Comparison of ENCODE assay signal across 8 mouse cellular contexts in the genomic region with DNA sequence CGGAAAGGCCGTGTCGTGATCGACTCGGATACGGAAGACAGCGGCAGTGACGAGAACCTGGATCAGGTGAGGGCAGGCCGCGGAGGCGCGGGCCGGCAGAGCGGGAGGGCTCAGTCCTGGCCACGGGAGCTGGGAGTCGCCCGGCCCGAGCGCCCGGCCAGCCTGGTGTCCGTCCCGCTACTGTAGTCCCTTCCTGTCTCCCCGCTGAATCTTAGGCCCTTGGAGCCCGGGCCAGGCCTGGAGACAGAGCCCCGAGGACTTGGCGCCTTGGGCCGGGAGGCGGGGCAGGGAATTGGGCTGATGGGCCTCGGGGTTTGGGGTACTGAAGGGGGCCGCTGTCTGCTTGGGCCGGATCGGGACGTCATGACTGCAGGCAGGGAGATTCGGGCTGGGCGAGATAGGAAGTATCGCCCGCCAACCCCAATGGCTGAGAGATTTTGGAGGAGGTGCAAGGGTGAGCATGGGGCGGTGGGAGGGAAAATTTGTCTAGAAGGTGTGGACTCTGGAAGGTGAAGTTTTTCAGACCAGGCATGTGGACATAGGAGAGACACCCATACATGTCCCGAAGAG. TPM values are rescaled to one million over a fixed set of nuclear protein-coding genes. Genes with fewer than 3 reads are reported as not detected.
A peak's percentile ranks its signal among the peaks of the same experiment; 100 is the strongest.
DNase-seq lines count a peak whose midpoint lies in the region; ATAC-seq and TF ChIP-seq lines count a peak whose summit lies in the region.

No protein-coding gene starts in this region.

- H3K9ac ChIP-seq in heart, embryonic 13.5 days = peak overlapping the region; percentile 99
- peak overlapping the region; percentile 95 for H3K9ac ChIP-seq in limb, embryonic 11.5 days (ENCODE audit: low read length)
- peak overlapping the region; percentile 97 for H3K9ac ChIP-seq in midbrain, postnatal 0 days (replicated peaks; ENCODE audit: low read length, poor library complexity, severe bottlenecking)

- peak overlapping the region; percentile 87 for H3K27ac ChIP-seq in heart, embryonic 13.5 days (replicated peaks)
- peak overlapping the region; percentile 58 for H3K27ac ChIP-seq in limb, embryonic 11.5 days (replicated peaks; ENCODE audit: low read depth, low read length)
- peak overlapping the region; percentile 68 for H3K27ac ChIP-seq in midbrain, postnatal 0 days (ENCODE audit: low read depth, low read length)

- peak overlapping the region; percentile 94 for H3K4me2 ChIP-seq in heart, embryonic 13.5 days
- peak overlapping the region; percentile 68 for H3K4me2 ChIP-seq in limb, embryonic 11.5 days (ENCODE audit: low read depth, severe bottlenecking)
- H3K4me2 ChIP-seq in midbrain, postnatal 0 days (ENCODE audit: low read depth, low read length, poor library complexity, severe bottlenecking) = peak overlapping the region; percentile 83

- H3K4me3 ChIP-seq in heart, embryonic 13.5 days = peak overlapping the region; percentile 99
- H3K4me3 ChIP-seq in G1E (ENCODE audit: low read depth, low read length) = peak overlapping the region; percentile 99
- H3K4me3 ChIP-seq in limb, embryonic 11.5 days (ENCODE audit: low read depth, low read length) = peak overlapping the region; percentile 99
- H3K4me3 ChIP-seq in midbrain, postnatal 0 days (ENCODE audit: low read depth, low read length) = peak overlapping the region; percentile 100

- H3K9me3 ChIP-seq in heart, embryonic 13.5 days = no peaks in the 10 kb centered on the region
- no peaks in the 10 kb centered on the region for H3K9me3 ChIP-seq in G1E (replicated peaks)
- no peaks in the 10 kb centered on the region for H3K9me3 ChIP-seq in limb, embryonic 11.5 days (ENCODE audit: control insufficient read depth, low read length)
- H3K9me3 ChIP-seq in midbrain, postnatal 0 days (ENCODE audit: low read length) = no peaks in the 10 kb centered on the region

- peak; percentile 75 for ATAC-seq in heart, embryonic 13.5 days (ENCODE audit: extremely low read depth, insufficient number of reproducible peaks, low FRiP score, low TSS enrichment)
- no peak for ATAC-seq in G1E (ENCODE audit: extremely low read depth, insufficient number of reproducible peaks, low FRiP score, poor library complexity, severe bottlenecking)
- ATAC-seq in erythroid progenitor cell, adult 5-6 weeks (replicated peaks; ENCODE audit: low FRiP score, poor library complexity, severe bottlenecking) = peak; percentile 58
- peak; percentile 87 for ATAC-seq in limb, embryonic 11.5 days (ENCODE audit: insufficient number of reproducible peaks, low FRiP score, low TSS enrichment, low read depth)
- peak; percentile 86 for ATAC-seq in midbrain, postnatal 0 days (ENCODE audit: low FRiP score)

- peaks cover 25% of the 10 kb centered on the region for H3K4me1 ChIP-seq in heart, embryonic 13.5 days
- peaks cover 20% of the 10 kb centered on the region for H3K4me1 ChIP-seq in G1E (ENCODE audit: insufficient read depth, low read depth, low read length)
- H3K4me1 ChIP-seq in limb, embryonic 11.5 days (ENCODE audit: control insufficient read depth, insufficient read depth, low read length) = peaks cover 6% of the 10 kb centered on the region; the same call in 1 of the 2 replicates
- no peaks in the 10 kb centered on the region for H3K4me1 ChIP-seq in midbrain, postnatal 0 days (ENCODE audit: insufficient read depth, low read length)

- intact Hi-C loops in heart, postnatal 36 days (cut with DNase I) = no loop called here

- no peak for TF ChIP-seq CTCF in G1E (IDR thresholded peaks at IDR 0.05; ENCODE audit: low read depth, low read length)
- no peak for TF ChIP-seq CTCF in midbrain, postnatal 0 days (IDR thresholded peaks at IDR 0.05)

- H3K36me3 ChIP-seq in heart, embryonic 13.5 days = no peaks in the 10 kb centered on the region
- peaks cover 22% of the 10 kb centered on the region for H3K36me3 ChIP-seq in G1E (replicated peaks)
- H3K36me3 ChIP-seq in limb, embryonic 11.5 days (ENCODE audit: control insufficient read depth, insufficient read depth, low read length) = no peaks in the 10 kb centered on the region
- H3K36me3 ChIP-seq in midbrain, postnatal 0 days (ENCODE audit: insufficient read depth, low read length) = no peaks in the 10 kb centered on the region

- WGBS in heart, embryonic 13.5 days = under 1% methylated on average over 39 of the region's 39 CpGs
- WGBS in limb, embryonic 11.5 days = under 1% methylated on average over 39 of the region's 39 CpGs
- WGBS in midbrain, postnatal 0 days = under 1% methylated on average over 39 of the region's 39 CpGs

- no peak for DNase-seq in heart, postnatal 36 days
- peak; percentile 50 for DNase-seq in G1E (ENCODE audit: low spot score)
- no peak for DNase-seq in limb, embryonic 11.5 days (ENCODE audit: low spot score)
- peak; percentile 4 for DNase-seq in midbrain, postnatal 0 days (ENCODE audit: low spot score)
- DNase-seq in cerebellum, postnatal 36 days = no peak
- DNase-seq in layer of hippocampus, postnatal 25 days (ENCODE audit: extremely low spot score in 1 of 2, low spot score in 1 of 2) = no peak

- 0 out of 2 replicates have a peak, but pooled peaks cover 8% of the 10 kb centered on the region for H3K27me3 ChIP-seq in heart, embryonic 13.5 days (replicated peaks)
- no peaks in the 10 kb centered on the region for H3K27me3 ChIP-seq in G1E (ENCODE audit: insufficient read depth, low read length)
- no peaks in the 10 kb centered on the region for H3K27me3 ChIP-seq in limb, embryonic 11.5 days (ENCODE audit: control insufficient read depth, insufficient read depth, low read length)
- no peaks in the 10 kb centered on the region for H3K27me3 ChIP-seq in midbrain, postnatal 0 days (ENCODE audit: insufficient read depth, low read length)

RNA-seq across cellular contexts. Expression of a gene that starts 0.4 kb away (rescaled TPM):
- 21.6 and 25.6 TPM in 2 replicates for polyA plus RNA-seq in heart, embryonic 13.5 days (2015; fragmentation: Nextera tagmentation; extraction: Ambion mirVana)
- 10 to 100 TPM; 22.9 to 24.0 TPM for total RNA-seq in heart, postnatal 36 days (2021)
- total RNA-seq in G1E (2014; fragmentation: Nextera tagmentation) = 44.5 and 54.0 TPM in 2 replicates
- 24.7 and 33.1 TPM in 2 replicates for total RNA-seq in G1E (2017)
- 36.2 and 73.2 TPM in 2 replicates for polyA plus RNA-seq in G1E (2012)
- total RNA-seq in erythroid progenitor cell, adult 5-6 weeks (2015; ENCODE audit: low replicate concordance) = 33.2 and 42.3 TPM in 2 replicates
- 19.6 and 23.8 TPM in 2 replicates for total RNA-seq in erythroid progenitor cell, adult 5-6 weeks (2017; ENCODE audit: low replicate concordance)
- polyA plus RNA-seq in limb, embryonic 11.5 days (2014; fragmentation: Nextera tagmentation; extraction: Ambion mirVana) = 46.1 and 48.0 TPM in 2 replicates
- total RNA-seq in midbrain, postnatal 0 days (2014; rRNA removed) = 24.4 and 27.0 TPM in 2 replicates
- 58.3 and 76.3 TPM in 2 replicates for polyA plus RNA-seq in midbrain, postnatal 0 days (2015; fragmentation: Nextera tagmentation; extraction: Ambion mirVana)
- total RNA-seq in layer of hippocampus, postnatal 25 days (2021) = 10 to 100 TPM; 54.9 to 62.3 TPM

RNA-seq across cellular contexts. Expression of a gene that starts 12.7 kb away (rescaled TPM):
- polyA plus RNA-seq in heart, embryonic 13.5 days (2015; fragmentation: Nextera tagmentation; extraction: Ambion mirVana) = 49.0 and 53.0 TPM in 2 replicates
- total RNA-seq in heart, postnatal 36 days (2021) = 10 to 100 TPM; 58.3 to 70.4 TPM
- total RNA-seq in G1E (2014; fragmentation: Nextera tagmentation) (32.5 and 35.9 TPM in 2 replicates), G1E (2017) (44.5 and 46.2 TPM in 2 replicates)
- polyA plus RNA-seq in G1E (2012) = 2.8 and 3.0 TPM in 2 replicates
- total RNA-seq in erythroid progenitor cell, adult 5-6 weeks (2015; ENCODE audit: low replicate concordance) = 8.4 and 9.0 TPM in 2 replicates
- total RNA-seq in erythroid progenitor cell, adult 5-6 weeks (2017; ENCODE audit: low replicate concordance) = 5.4 and 6.2 TPM in 2 replicates
- 43.4 and 51.7 TPM in 2 replicates for polyA plus RNA-seq in limb, embryonic 11.5 days (2014; fragmentation: Nextera tagmentation; extraction: Ambion mirVana)
- 17.6 and 18.1 TPM in 2 replicates for total RNA-seq in midbrain, postnatal 0 days (2014; rRNA removed)
- polyA plus RNA-seq in midbrain, postnatal 0 days (2015; fragmentation: Nextera tagmentation; extraction: Ambion mirVana) = 43.6 and 44.1 TPM in 2 replicates
- total RNA-seq in layer of hippocampus, postnatal 25 days (2021) = 10 to 100 TPM; 32.0 to 32.1 TPM

RNA-seq across cellular contexts. Expression of a gene that starts 57.0 kb away (rescaled TPM):
- 20.4 and 22.8 TPM in 2 replicates for polyA plus RNA-seq in heart, embryonic 13.5 days (2015; fragmentation: Nextera tagmentation; extraction: Ambion mirVana)
- total RNA-seq in heart, postnatal 36 days (2021) = under 1 TPM; 0.24 to 0.56 TPM
- 40.8 and 42.6 TPM in 2 replicates for total RNA-seq in G1E (2014; fragmentation: Nextera tagmentation)
- 37.2 and 44.1 TPM in 2 replicates for total RNA-seq in G1E (2017)
- polyA plus RNA-seq in G1E (2012) = 20.0 and 26.5 TPM in 2 replicates
- 68.1 and 71.7 TPM in 2 replicates for total RNA-seq in erythroid progenitor cell, adult 5-6 weeks (2015; ENCODE audit: low replicate concordance)
- total RNA-seq in erythroid progenitor cell, adult 5-6 weeks (2017; ENCODE audit: low replicate concordance) = 32.5 and 94.3 TPM in 2 replicates
- 33.0 and 35.6 TPM in 2 replicates for polyA plus RNA-seq in limb, embryonic 11.5 days (2014; fragmentation: Nextera tagmentation; extraction: Ambion mirVana)
- total RNA-seq in midbrain, postnatal 0 days (2014; rRNA removed) = 3.1 and 5.2 TPM in 2 replicates
- polyA plus RNA-seq in midbrain, postnatal 0 days (2015; fragmentation: Nextera tagmentation; extraction: Ambion mirVana) = 2.9 and 3.0 TPM in 2 replicates
- total RNA-seq in layer of hippocampus, postnatal 25 days (2021) = under 1 TPM; 0.80 to 0.98 TPM

RNA-seq across cellular contexts. Expression of a gene that starts 57.2 kb away (rescaled TPM):
- 43.6 and 46.0 TPM in 2 replicates for polyA plus RNA-seq in heart, embryonic 13.5 days (2015; fragmentation: Nextera tagmentation; extraction: Ambion mirVana)
- total RNA-seq in heart, postnatal 36 days (2021) = 1 to 10 TPM; 1.7 TPM
- total RNA-seq in G1E (2014; fragmentation: Nextera tagmentation) (128 and 138 TPM in 2 replicates), G1E (2017) (51.6 and 54.7 TPM in 2 replicates)
- 1.8 and 2.2 TPM in 2 replicates for polyA plus RNA-seq in G1E (2012)
- 358 and 360 TPM in 2 replicates for total RNA-seq in erythroid progenitor cell, adult 5-6 weeks (2015; ENCODE audit: low replicate concordance)
- 406 and 409 TPM in 2 replicates for total RNA-seq in erythroid progenitor cell, adult 5-6 weeks (2017; ENCODE audit: low replicate concordance)
- 90.4 and 94.3 TPM in 2 replicates for polyA plus RNA-seq in limb, embryonic 11.5 days (2014; fragmentation: Nextera tagmentation; extraction: Ambion mirVana)
- 3.9 and 6.3 TPM in 2 replicates for total RNA-seq in midbrain, postnatal 0 days (2014; rRNA removed)
- 4.2 and 4.8 TPM in 2 replicates for polyA plus RNA-seq in midbrain, postnatal 0 days (2015; fragmentation: Nextera tagmentation; extraction: Ambion mirVana)
- under 1 TPM; 0.63 to 0.89 TPM for total RNA-seq in layer of hippocampus, postnatal 25 days (2021)

Comparison
In these comparisons a context has a peak if more than half of its experiments do, and no peak if none do; other contexts are left out.
1. DNase-seq: peak in G1E (single experiment) and midbrain, postnatal 0 days (single experiment); none in heart, postnatal 36 days (0 of 2), limb, embryonic 11.5 days (single experiment), cerebellum, postnatal 36 days (0 of 2) and layer of hippocampus, postnatal 25 days (0 of 2).
2. Peak in every context shown above with its lines, with median percentiles within 50 percentile points of each other: H3K27ac ChIP-seq, H3K4me2 ChIP-seq, H3K4me3 ChIP-seq and H3K9ac ChIP-seq.